Mouse (Mus musculus): ENCODE measurements at regions not wholly inside any gene's neighbourhood (a gene's known extent, or its start where the extent isn't known, plus 50 kb on each side); places are given as distances from the start of the nearest gene placed in this dataset.

GRCm38 (mm10) chr11:24396911-24397310, 319.1 kb downstream of the Bcl11a start:
- Histone ChIP-seq H3K27ac (replicated peaks; ENCODE audit: insufficient read depth, low read depth, low read length) (no peak overlapping the region), H3K4me3 (ENCODE audit: insufficient read depth, low read depth, low read length) (no peak overlapping the region), H3K4me1 (ENCODE audit: control insufficient read depth, insufficient read depth, low read length) (no peaks in the 10 kb centered on the region), H3K79me2 (ENCODE audit: control insufficient read depth, insufficient read depth, low read length) (no peaks in the 10 kb centered on the region), H3K36me3 (ENCODE audit: control insufficient read depth, insufficient read depth, low read length) (no peaks in the 10 kb centered on the region), H3K27me3 (ENCODE audit: control insufficient read depth, insufficient read depth, low read length) (0 out of 2 replicates have a peak, but pooled peaks cover 2% of the 10 kb centered on the region), H3K9ac (ENCODE audit: low read depth, low read length) (no peak overlapping the region)
- WGBS, result 85% methylated on average over 5 of the region's 5 CpGs
- DNase-seq (ENCODE audit: extremely low read depth, low read depth, low spot score), result no peak
- no peak for TF ChIP-seq CTCF (IDR thresholded peaks at IDR 0.05; ENCODE audit: low read depth, low read length)

GRCm38 (mm10) chr11:24397710-24398109, 319.9 kb downstream of the Bcl11a start:
- H3K27ac ChIP-seq (replicated peaks; ENCODE audit: insufficient read depth, low read depth, low read length), result no peak overlapping the region
- no peaks in the 10 kb centered on the region for H3K4me1 ChIP-seq (ENCODE audit: control insufficient read depth, insufficient read depth, low read length)
- 81% methylated on average over 1 of the region's 1 CpGs for WGBS

GRCm38 (mm10) chr11:24401151-24401550, 323.3 kb downstream of the Bcl11a start:
- Histone ChIP-seq H3K9ac (ENCODE audit: low read depth, low read length) (no peak overlapping the region), H3K4me1 (ENCODE audit: control insufficient read depth, insufficient read depth, low read length) (no peaks in the 10 kb centered on the region), H3K27me3 (ENCODE audit: control insufficient read depth, insufficient read depth, low read length) (0 out of 2 replicates have a peak, but pooled peaks cover 2% of the 10 kb centered on the region), H3K79me2 (ENCODE audit: control insufficient read depth, insufficient read depth, low read length) (no peaks in the 10 kb centered on the region), H3K27ac (replicated peaks; ENCODE audit: insufficient read depth, low read depth, low read length) (no peak overlapping the region), H3K4me3 (ENCODE audit: insufficient read depth, low read depth, low read length) (no peak overlapping the region), H3K36me3 (ENCODE audit: control insufficient read depth, insufficient read depth, low read length) (no peaks in the 10 kb centered on the region)
- TF ChIP-seq CTCF (IDR thresholded peaks at IDR 0.05; ENCODE audit: low read depth, low read length) (no peak), POLR2A (IDR thresholded peaks at IDR 0.05; ENCODE audit: extremely low read depth, insufficient read depth, low read length) (no peak)
- DNase-seq (ENCODE audit: extremely low read depth, low read depth, low spot score), result no peak
- 76% methylated on average over 3 of the region's 3 CpGs for WGBS

More at GRCm38 (mm10) chr11:24397710-24398109, 319.9 kb downstream of the Bcl11a start:
- Histone ChIP-seq H3K4me3 (ENCODE audit: insufficient read depth, low read depth, low read length) (no peak overlapping the region), H3K36me3 (ENCODE audit: control insufficient read depth, insufficient read depth, low read length) (no peaks in the 10 kb centered on the region), H3K27me3 (ENCODE audit: control insufficient read depth, insufficient read depth, low read length) (0 out of 2 replicates have a peak, but pooled peaks cover 2% of the 10 kb centered on the region), H3K9ac (ENCODE audit: low read depth, low read length) (no peak overlapping the region), H3K79me2 (ENCODE audit: control insufficient read depth, insufficient read depth, low read length) (no peaks in the 10 kb centered on the region)
- TF ChIP-seq CTCF (IDR thresholded peaks at IDR 0.05; ENCODE audit: low read depth, low read length), result no peak
- no peak for TF ChIP-seq POLR2A (IDR thresholded peaks at IDR 0.05; ENCODE audit: extremely low read depth, insufficient read depth, low read length)
- DNase-seq (ENCODE audit: extremely low read depth, low read depth, low spot score), result no peak

- WGBS, result 59% methylated on average over 3 of the region's 3 CpGs
- no peaks in the 10 kb centered on the region for H3K4me1 ChIP-seq (ENCODE audit: control insufficient read depth, insufficient read depth, low read length)
- no peak for TF ChIP-seq CTCF (IDR thresholded peaks at IDR 0.05; ENCODE audit: low read depth, low read length)
- TF ChIP-seq POLR2A (IDR thresholded peaks at IDR 0.05; ENCODE audit: extremely low read depth, insufficient read depth, low read length), result no peak
These were observed 324.3 kb downstream of the Bcl11a start for GRCm38 (mm10) chr11:24402127-24402526.

GRCm38 (mm10) chr11:24414804-24415203, 336.9 kb downstream of the Bcl11a start:
- DNase-seq (ENCODE audit: extremely low read depth, low read depth, low spot score), result peak; percentile 49
- no peak overlapping the region for H3K27ac ChIP-seq (replicated peaks; ENCODE audit: insufficient read depth, low read depth, low read length)
- TF ChIP-seq POLR2A (IDR thresholded peaks at IDR 0.05; ENCODE audit: extremely low read depth, insufficient read depth, low read length) (no peak), CTCF (IDR thresholded peaks at IDR 0.05; ENCODE audit: low read depth, low read length) (0 out of 2 replicates have a peak, but pooled peaks have one; percentile 11)
- H3K4me1 ChIP-seq (ENCODE audit: control insufficient read depth, insufficient read depth, low read length), result no peaks in the 10 kb centered on the region
- no peaks in the 10 kb centered on the region for H3K36me3 ChIP-seq (ENCODE audit: control insufficient read depth, insufficient read depth, low read length)
- H3K9ac ChIP-seq (ENCODE audit: low read depth, low read length), result no peak overlapping the region
- no peaks in the 10 kb centered on the region for H3K79me2 ChIP-seq (ENCODE audit: control insufficient read depth, insufficient read depth, low read length)
- no peak overlapping the region for H3K4me3 ChIP-seq (ENCODE audit: insufficient read depth, low read depth, low read length)
- no peaks in the 10 kb centered on the region for H3K27me3 ChIP-seq (ENCODE audit: control insufficient read depth, insufficient read depth, low read length)

More at GRCm38 (mm10) chr11:24402127-24402526, 324.3 kb downstream of the Bcl11a start:
- H3K79me2 ChIP-seq (ENCODE audit: control insufficient read depth, insufficient read depth, low read length), result no peaks in the 10 kb centered on the region
- H3K27ac ChIP-seq (replicated peaks; ENCODE audit: insufficient read depth, low read depth, low read length), result no peak overlapping the region
- H3K4me3 ChIP-seq (ENCODE audit: insufficient read depth, low read depth, low read length), result no peak overlapping the region
- no peak for DNase-seq (ENCODE audit: extremely low read depth, low read depth, low spot score)
- no peak overlapping the region for H3K9ac ChIP-seq (ENCODE audit: low read depth, low read length)
- no peaks in the 10 kb centered on the region for H3K36me3 ChIP-seq (ENCODE audit: control insufficient read depth, insufficient read depth, low read length)
- 0 out of 2 replicates have a peak, but pooled peaks cover 2% of the 10 kb centered on the region for H3K27me3 ChIP-seq (ENCODE audit: control insufficient read depth, insufficient read depth, low read length)

GRCm38 (mm10) chr11:24422066-24422775, 344.4 kb downstream of the Bcl11a start:
- H3K9ac ChIP-seq (ENCODE audit: low read depth, low read length), result no peak overlapping the region
- H3K27me3 ChIP-seq (ENCODE audit: control insufficient read depth, insufficient read depth, low read length), result no peaks in the 10 kb centered on the region
- no peaks in the 10 kb centered on the region for H3K36me3 ChIP-seq (ENCODE audit: control insufficient read depth, insufficient read depth, low read length)
- no peaks in the 10 kb centered on the region for H3K4me1 ChIP-seq (ENCODE audit: control insufficient read depth, insufficient read depth, low read length)
- TF ChIP-seq POLR2A (IDR thresholded peaks at IDR 0.05; ENCODE audit: extremely low read depth, insufficient read depth, low read length), result no peak
- TF ChIP-seq CTCF (IDR thresholded peaks at IDR 0.05; ENCODE audit: low read depth, low read length), result no peak
- no peak for DNase-seq (ENCODE audit: extremely low read depth, low read depth, low spot score)
- no peaks in the 10 kb centered on the region for H3K79me2 ChIP-seq (ENCODE audit: control insufficient read depth, insufficient read depth, low read length)
- no peak overlapping the region for H3K27ac ChIP-seq (replicated peaks; ENCODE audit: insufficient read depth, low read depth, low read length)
- no peak overlapping the region for H3K4me3 ChIP-seq (ENCODE audit: insufficient read depth, low read depth, low read length)
- WGBS, result 86% methylated on average over 10 of the region's 10 CpGs
